Mouse (Mus musculus) thymus, adult 2 months (tissue): Measurements from ENCODE around the gene Gtf2h3. TPM values are rescaled to one million over a fixed set of nuclear protein-coding genes. Genes with fewer than 3 reads are reported as not detected.
"Not testable (repeated sequence)": the region's sequence is repeated elsewhere in the genome, so short reads cannot be mapped to it uniquely, and the experiment has no call there.

Experiments used
- DNase-seq: peaks from one replicate; pipeline ENCODE4 v3.0.0; 2021
- H3K27ac ChIP-seq: fragments of 200-500 bp; 2 replicates; pipeline ENCODE4 v1.5.1; 2012; ENCODE audit warnings: low read length, control low read depth; ENCODE audit not compliant: control insufficient read depth, insufficient read depth
- H3K27me3 ChIP-seq: fragments of 200-500 bp; 2 replicates; pipeline ENCODE4 v1.6.1; 2012; ENCODE audit warnings: mild to moderate bottlenecking, low read length, moderate library complexity, mixed read lengths; ENCODE audit not compliant: control insufficient read depth, insufficient read depth
- H3K36me3 ChIP-seq: fragments of 200-500 bp; 2 replicates; pipeline ENCODE4 v1.6.1; 2012; ENCODE audit warnings: mild to moderate bottlenecking, low read length, moderate library complexity; ENCODE audit not compliant: control insufficient read depth, insufficient read depth
- H3K4me1 ChIP-seq: fragments of 200-500 bp; replicated peaks from 2 replicates; pipeline ENCODE4 v1.6.1; 2012; ENCODE audit warnings: low read length; ENCODE audit not compliant: control insufficient read depth, insufficient read depth
- H3K4me3 ChIP-seq: fragments of 200-500 bp; 2 replicates; pipeline ENCODE4 v1.5.1; 2012; ENCODE audit warnings: mild to moderate bottlenecking, low read length, control low read depth, moderate library complexity; ENCODE audit not compliant: control insufficient read depth, insufficient read depth
- CTCF ChIP-seq: fragments of 200-500 bp; IDR thresholded peaks from 2 replicates; pipeline ENCODE4 v1.5.1; 2012; ENCODE audit warnings: mild to moderate bottlenecking, control low read depth, low read length, moderate library complexity, borderline replicate concordance; ENCODE audit not compliant: control insufficient read depth, poor library complexity, insufficient read depth; ENCODE audit errors: extremely low read depth
- POLR2A ChIP-seq: fragments of 200-500 bp; IDR thresholded peaks from 2 replicates; pipeline ENCODE4 v1.6.1; 2012; ENCODE audit warnings: mild to moderate bottlenecking, low read length, control low read depth, moderate library complexity; ENCODE audit not compliant: control insufficient read depth, poor library complexity, insufficient read depth; ENCODE audit errors: extremely low read depth
- WGBS: fragments of 180-500 bp; shearing (Covaris S2); methylation state at CpG from one replicate; pipeline ENCODE4 v1.1.7; 2018; 5-methylcytosine and 5-hydroxymethylcytosine counted together
- polyA plus RNA-seq: library from polyadenylated mRNA; depleted of rRNA; stranded (reverse); fragments of >200 nt; gene quantifications from 2 replicates; pipeline ENCODE4 v1.2.3, GENCODE M21; 2012

Gtf2h3 gene
- polyA plus RNA-seq, 1 experiment: 55.7 TPM

- DNase-seq: peak; percentile 26
- no peaks in the 10 kb centered on the region for H3K27me3 ChIP-seq
Measured at GRCm38 (mm10) chr5:124555145-124555544, 23.8 kb upstream of the Gtf2h3 start.

DNA sequence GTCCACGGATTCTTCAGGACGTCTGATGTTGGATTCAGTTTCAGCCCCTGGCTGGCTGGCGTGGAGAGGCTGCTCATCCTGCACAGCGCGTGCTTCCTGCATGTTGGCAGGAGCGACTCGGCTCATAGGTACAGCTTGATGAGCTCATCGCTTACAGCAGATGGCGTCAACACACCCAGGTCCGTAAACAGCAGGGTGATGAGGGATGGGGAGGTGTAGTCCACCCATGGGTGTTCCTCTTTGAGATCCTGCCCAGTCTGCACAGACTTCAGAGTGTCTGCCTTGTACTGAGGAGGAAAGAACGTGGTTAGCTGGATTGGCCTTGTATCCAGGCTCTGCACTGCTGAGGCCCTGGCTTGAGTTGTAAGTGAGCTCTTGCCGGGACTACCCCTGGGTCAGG is 7.9 kb upstream of the Gtf2h3 start:
- Histone ChIP-seq H3K27ac (no peak overlapping the region), H3K27me3 (no peaks in the 10 kb centered on the region), H3K4me3 (no peak overlapping the region), H3K36me3 (peaks cover 76% of the 10 kb centered on the region), H3K4me1 (no peaks in the 10 kb centered on the region)
- DNase-seq: no peak
- 95% methylated on average over 12 of the region's 12 CpGs for WGBS
- no peak for TF ChIP-seq CTCF
- TF ChIP-seq POLR2A: no peak

More at GRCm38 (mm10) chr5:124555145-124555544, 23.8 kb upstream of the Gtf2h3 start:
- no peak overlapping the region for H3K4me3 ChIP-seq
- 74% methylated on average over 1 of the region's 1 CpGs for WGBS
- H3K4me1 ChIP-seq: peaks cover 7% of the 10 kb centered on the region
- H3K27ac ChIP-seq: no peak overlapping the region
- peaks cover 41% of the 10 kb centered on the region for H3K36me3 ChIP-seq
- TF ChIP-seq CTCF: no peak
- no peak for TF ChIP-seq POLR2A

DNA sequence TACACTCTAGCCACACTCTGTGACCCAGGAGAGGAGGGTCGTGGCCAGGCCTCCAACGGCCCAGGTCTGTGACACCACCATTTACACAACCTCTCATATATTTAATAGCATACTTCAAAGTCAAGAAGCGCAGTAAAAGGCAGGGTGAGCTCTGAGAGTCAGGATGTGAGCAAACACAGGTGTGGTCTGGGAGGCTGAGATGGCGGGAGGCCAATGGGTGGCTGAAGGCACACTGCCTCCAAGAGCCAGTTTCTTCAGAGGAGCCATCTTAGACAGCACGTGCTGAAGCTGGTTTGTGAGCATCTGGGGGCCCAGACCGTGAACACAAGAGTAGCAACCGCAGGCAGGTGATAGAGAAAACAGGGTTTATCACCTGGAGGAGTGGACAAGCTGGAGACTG is 3.5 kb upstream of the Gtf2h3 start:
- TF ChIP-seq CTCF (no peak), POLR2A (no peak)
- Histone ChIP-seq H3K4me1 (peaks cover 10% of the 10 kb centered on the region), H3K4me3 (no peak overlapping the region), H3K27ac (no peak overlapping the region), H3K27me3 (no peaks in the 10 kb centered on the region), H3K36me3 (peaks cover 47% of the 10 kb centered on the region)
- DNase-seq: no peak
- 97% methylated on average over 7 of the region's 7 CpGs for WGBS

- Histone ChIP-seq H3K36me3 (no peaks in the 10 kb centered on the region), H3K4me3 (no peak overlapping the region), H3K4me1 (peaks cover 10% of the 10 kb centered on the region), H3K27ac (no peak overlapping the region), H3K27me3 (no peaks in the 10 kb centered on the region)
- DNase-seq: no peak
- no peak for TF ChIP-seq CTCF
- no peak for TF ChIP-seq POLR2A
- WGBS: 71% methylated on average over 5 of the region's 5 CpGs
Measured at GRCm38 (mm10) chr5:124582515-124582914, 3.6 kb downstream of the Gtf2h3 start.

DNA sequence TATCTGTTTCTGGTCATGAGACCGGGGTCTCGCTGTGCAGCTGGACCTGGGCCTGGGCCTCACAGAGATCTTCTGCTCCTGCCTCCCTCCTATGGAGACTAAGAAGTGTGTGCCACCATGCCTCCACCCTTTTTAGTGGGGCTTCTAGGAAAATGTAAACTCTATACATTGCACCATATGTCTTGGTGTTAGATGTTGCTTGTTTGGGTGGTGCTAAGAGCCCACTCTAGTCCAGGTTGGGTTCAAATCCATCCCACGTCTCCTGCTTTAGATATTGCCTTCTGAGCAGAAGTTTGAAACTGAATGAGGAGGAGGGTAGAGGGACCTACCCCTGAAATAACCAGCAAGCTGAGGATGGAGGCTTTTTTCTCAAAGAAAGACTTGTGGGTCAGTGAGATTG is 13.8 kb downstream of the Gtf2h3 start:
- no peak for TF ChIP-seq POLR2A
- no peak for TF ChIP-seq CTCF
- 98% methylated on average over 3 of the region's 3 CpGs for WGBS
- H3K4me1 ChIP-seq: no peaks in the 10 kb centered on the region
- H3K36me3 ChIP-seq: peaks cover 10% of the 10 kb centered on the region; the same call in 1 of the 2 replicates
- no peaks in the 10 kb centered on the region for H3K27me3 ChIP-seq
- no peak overlapping the region for H3K4me3 ChIP-seq
- DNase-seq: no peak
- no peak overlapping the region for H3K27ac ChIP-seq

GRCm38 (mm10) chr5:124598224-124599174 is 19.6 kb downstream of the Gtf2h3 start:
- 33% methylated on average over 30 of the region's 30 CpGs for WGBS

GRCm38 (mm10) chr5:124599726-124600125 is 20.8 kb downstream of the Gtf2h3 start:
- not testable (repeated sequence) for H3K4me3 ChIP-seq, H3K4me1 ChIP-seq, H3K27ac ChIP-seq, H3K36me3 ChIP-seq, H3K27me3 ChIP-seq, DNase-seq
- WGBS: 48% methylated on average over 8 of the region's 8 CpGs

More at GRCm38 (mm10) chr5:124598224-124599174, 19.6 kb downstream of the Gtf2h3 start:
- Histone ChIP-seq H3K4me3 (0 out of 2 replicates have a peak overlapping the region, but pooled peaks have one; percentile 20), H3K36me3 (0 out of 2 replicates have a peak, but pooled peaks cover 7% of the 10 kb centered on the region), H3K4me1 (no peaks in the 10 kb centered on the region), H3K27me3 (no peaks in the 10 kb centered on the region), H3K27ac (no peak overlapping the region)
- DNase-seq: peak; percentile 42
- TF ChIP-seq POLR2A (no peak), CTCF (no peak)
